Mouse (Mus musculus): ENCODE results near the gene Cd69. TPM values are rescaled to one million over a fixed set of nuclear protein-coding genes. Genes with fewer than 3 reads are reported as not detected.

The Cd69 gene
- total RNA-seq (2023), result 979 TPM

DNA sequence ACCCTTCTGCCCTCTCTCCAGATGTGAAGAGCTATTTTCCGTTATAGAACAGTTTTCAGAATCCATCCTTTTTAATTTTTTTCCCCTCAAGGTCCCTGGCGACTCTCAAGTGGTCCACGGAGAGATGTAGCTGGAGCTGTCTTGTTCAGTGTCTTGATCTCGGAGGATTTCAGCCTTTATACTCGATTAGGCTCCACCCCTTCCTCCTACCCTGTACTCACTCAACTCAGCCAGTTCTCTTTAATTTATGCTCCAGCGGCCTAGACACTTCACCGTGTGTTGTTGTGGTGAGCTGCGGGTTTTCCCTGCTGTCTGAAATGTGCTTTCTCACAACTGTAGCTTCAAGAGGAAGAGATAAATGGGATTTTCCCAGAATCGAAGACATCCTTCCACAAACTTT, at the start of gene Cd69:
Gene Cd69 (minus strand): TSS at position 217 of the 400 bp plus-strand sequence.

Other genes with a start within 250 kb of the Cd69 start
- 4.9 TPM for gene Klrb1f, start 229.5 kb downstream of the Cd69 start, total RNA-seq (2023)
- gene Clec2e, start 174.5 kb downstream of the Cd69 start, total RNA-seq (2023), result not detected
- gene Clec2d, start 94.8 kb downstream of the Cd69 start, total RNA-seq (2023), result 160 TPM
- not detected for gene 4922502D21Rik, start 56.4 kb upstream of the Cd69 start, total RNA-seq (2023)
- gene Clec12a, start 67.3 kb upstream of the Cd69 start, total RNA-seq (2023), result 1.5 TPM
- gene Clec12b, start 110.4 kb upstream of the Cd69 start, total RNA-seq (2023), result not detected
- not detected for gene Clec1b, start 121.9 kb upstream of the Cd69 start, total RNA-seq (2023)
- 1.8 TPM for gene Clec9a, start 133.4 kb upstream of the Cd69 start, total RNA-seq (2023)
- gene Clec1a, start 176.6 kb upstream of the Cd69 start, total RNA-seq (2023), result not detected
- gene Olr1, start 231.7 kb upstream of the Cd69 start, total RNA-seq (2023), result not detected
- gene Tmem52b, start 237.1 kb upstream of the Cd69 start, total RNA-seq (2023), result not detected